Mouse (Mus musculus): Measurements from ENCODE around the gene Rasl12.
A peak's percentile ranks its signal among the peaks of the same experiment; 100 is the strongest.

Rasl12 gene

GRCm38 (mm10) chr9:65435671-65436301 is 37.5 kb downstream of the Rasl12 start, which contains the start of gene Mtfmt:
Gene Mtfmt, plus strand, starts transcription at chr9:65435782.
- DNase-seq (ENCODE audit: low spot score): peak; percentile 97

- no peak for DNase-seq (ENCODE audit: low spot score)
Observed at GRCm38 (mm10) chr9:65444692-65445091, 46.4 kb downstream of the Rasl12 start.

GRCm38 (mm10) chr9:65447951-65448350 is 49.6 kb downstream of the Rasl12 start:
- no peak for DNase-seq (ENCODE audit: low spot score)

- no peak for DNase-seq (ENCODE audit: low spot score)
Observed at GRCm38 (mm10) chr9:65458975-65459374, 60.7 kb downstream of the Rasl12 start.

GRCm38 (mm10) chr9:65460198-65460597 is 61.9 kb downstream of the Rasl12 start:
- DNase-seq (ENCODE audit: low spot score): no peak

- peak; percentile 93 for DNase-seq (ENCODE audit: low spot score)
Observed at GRCm38 (mm10) chr9:65460732-65461442, 62.6 kb downstream of the Rasl12 start, which contains the start of gene Spg21. Gene Spg21, plus strand, starts transcription at chr9:65460947.

- no peak for DNase-seq (ENCODE audit: low spot score)
Observed at GRCm38 (mm10) chr9:65462544-65462943, 64.2 kb downstream of the Rasl12 start.

GRCm38 (mm10) chr9:65464161-65464560 is 65.9 kb downstream of the Rasl12 start:
- DNase-seq (ENCODE audit: low spot score): no peak

Data from T-cell, adult 2 months (primary cell).